Mouse (Mus musculus) liver, embryonic 14.5 days (tissue): ENCODE measurements around the gene Fgfr2.

ENCODE experiments used
- CTCF ChIP-seq: IDR thresholded peaks from 2 replicates; pipeline ENCODE4 v1.5.1; 2016; ENCODE audit warnings: antibody characterized with exemption, low read depth, control low read depth
- EP300 ChIP-seq: IDR thresholded peaks from 2 replicates; pipeline ENCODE4 v1.6.1; 2016; ENCODE audit warnings: antibody characterized with exemption, low read depth

GRCm38 (mm10) chr7:132542427-132542826 is 580.7 kb downstream of the Fgfr2 start:
- TF ChIP-seq EP300 = no peak
- TF ChIP-seq CTCF = no peak
